Mouse (Mus musculus) intestine, embryonic 14.5 days (tissue): ENCODE results near the gene Apom. TPM values are rescaled to one million over a fixed set of nuclear protein-coding genes. Genes with fewer than 3 reads are reported as not detected.

Source experiments
- ATAC-seq: fragments of 200-750 bp; cut with Nextera tagmentation; replicated peaks from 2 replicates; pipeline ENCODE4 v1.8.0; 2017; ENCODE audit warnings: low read depth, moderate number of reproducible peaks, moderate TSS enrichment, moderate library complexity; ENCODE audit not compliant: low FRiP score, low TSS enrichment
- DNase-seq: peaks from one replicate; pipeline ENCODE4 v3.0.0-alpha.2; 2018; ENCODE audit warnings: low spot score
- H3K27ac ChIP-seq: fragments of 300-500 bp; sonication (generic); 2 replicates; pipeline ENCODE4 v1.5.1; 2014; ENCODE audit warnings: low read depth, mild to moderate bottlenecking, control low read depth
- H3K27me3 ChIP-seq: fragments of 300-500 bp; sonication (generic); replicated peaks from 2 replicates; pipeline ENCODE4 v1.6.1; 2014; ENCODE audit warnings: low read length, control low read depth; ENCODE audit not compliant: control insufficient read depth, insufficient read depth
- H3K36me3 ChIP-seq: fragments of 300-500 bp; sonication (generic); 2 replicates; pipeline ENCODE4 v1.6.1; 2014; ENCODE audit warnings: low read length, control low read depth; ENCODE audit not compliant: control insufficient read depth, insufficient read depth
- H3K4me1 ChIP-seq: fragments of 300-500 bp; sonication (generic); replicated peaks from 2 replicates; pipeline ENCODE4 v1.6.1; 2014; ENCODE audit warnings: low read length, control low read depth, mixed read lengths; ENCODE audit not compliant: control insufficient read depth, insufficient read depth
- H3K4me2 ChIP-seq: fragments of 300-500 bp; sonication (generic); 2 replicates; pipeline ENCODE4 v1.6.1; 2014; ENCODE audit warnings: low read length
- H3K4me3 ChIP-seq: fragments of 300-500 bp; sonication (generic); 2 replicates; pipeline ENCODE4 v1.5.1; 2014; ENCODE audit warnings: low read depth, low read length, control low read depth, mixed read lengths
- H3K9ac ChIP-seq: fragments of 300-500 bp; sonication (generic); 2 replicates; pipeline ENCODE4 v1.6.1; 2014; ENCODE audit warnings: mild to moderate bottlenecking, low read length
- H3K9me3 ChIP-seq: fragments of 300-500 bp; sonication (generic); 2 replicates; pipeline ENCODE4 v1.6.1; 2016; ENCODE audit warnings: low read length, control low read depth; ENCODE audit not compliant: control insufficient read depth
- WGBS: fragments of 180-500 bp; shearing (Covaris S2); extraction: QIAGEN DNeasy Blood & Tissue Kit; methylation state at CpG from one replicate; pipeline ENCODE4 v1.1.7; 2014; 5-methylcytosine and 5-hydroxymethylcytosine counted together
- polyA plus RNA-seq: library from polyadenylated mRNA; unstranded; fragments of >200 nt; fragmentation: Nextera tagmentation; extraction: Ambion mirVana; gene quantifications from 2 replicates; pipeline ENCODE4 v1.2.1, GENCODE M21; 2014

Gene Apom
- 0.95 and 1.5 TPM in 2 replicates for polyA plus RNA-seq

DNA sequence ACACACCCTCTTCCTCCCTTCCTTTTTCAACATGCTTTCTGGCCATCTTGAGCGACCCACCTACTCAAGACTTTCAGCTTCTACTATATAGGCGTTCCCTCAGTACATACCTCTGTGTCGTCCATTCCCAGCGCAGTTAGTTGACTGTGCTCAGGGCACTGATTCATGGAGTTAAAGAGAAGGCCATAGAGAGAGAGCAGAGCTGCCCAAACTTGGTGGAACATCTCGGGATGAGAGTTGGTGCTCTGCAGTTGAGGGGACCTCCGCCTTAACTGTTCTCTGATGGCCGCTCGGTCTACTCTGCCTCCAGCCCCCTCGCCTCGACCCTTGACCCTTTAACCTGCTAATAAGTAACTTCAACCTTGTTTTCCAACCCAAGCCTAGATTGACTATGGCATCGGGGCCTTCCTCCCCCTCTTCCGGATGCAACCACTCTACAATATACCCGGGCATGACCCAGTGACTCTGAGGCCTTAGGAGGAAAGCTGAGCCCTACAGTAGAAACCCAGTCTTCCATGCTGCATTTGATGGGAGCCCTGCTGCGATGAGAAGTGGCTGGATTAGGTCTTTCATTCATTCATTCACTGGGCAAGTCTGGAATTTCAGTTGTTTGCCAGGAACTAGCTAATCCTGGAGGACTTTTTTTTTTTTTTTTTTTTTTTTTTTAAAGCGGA, at the start of gene Apom:
Apom (minus strand) TSS at position 551 of the 674 bp plus-strand sequence.
- Histone ChIP-seq H3K9ac (no peak within 1 kb of the TSS), H3K9me3 (no peaks in the 10 kb centered on the region), H3K27ac (no peak within 1 kb of the TSS), H3K27me3 (no peaks in the 10 kb centered on the region), H3K4me1 (peaks cover 11% of the 10 kb centered on the region), H3K36me3 (peaks cover 12% of the 10 kb centered on the region; the same call in 1 of the 2 replicates), H3K4me2 (no peak within 1 kb of the TSS), H3K4me3 (no peak within 1 kb of the TSS)
- no peak for DNase-seq
- WGBS, result 81% methylated on average over 15 of the region's 15 CpGs
- no peak for ATAC-seq

DNA sequence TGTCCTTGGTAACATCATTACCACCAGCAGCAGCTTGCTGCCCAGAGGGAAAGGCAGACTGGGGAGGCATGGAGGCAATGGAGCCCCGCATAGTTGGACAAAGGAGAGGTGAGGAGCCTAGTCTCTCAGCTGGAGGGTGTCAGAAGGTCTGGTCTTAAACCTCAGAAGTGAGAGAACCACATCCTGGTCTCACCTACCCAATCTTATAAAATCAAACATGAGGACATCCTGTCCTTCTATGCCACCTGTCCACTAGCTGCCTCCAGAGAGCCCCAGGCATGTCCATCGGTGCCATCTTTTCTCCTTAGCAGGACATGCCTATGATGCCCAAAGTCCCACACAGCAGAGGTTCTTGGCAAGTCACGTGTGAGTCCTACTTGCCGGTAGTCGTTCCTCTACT, 48.2 kb upstream of the Apom start:
- Histone ChIP-seq H3K4me1 (no peaks in the 10 kb centered on the region), H3K9me3 (no peaks in the 10 kb centered on the region), H3K9ac (no peak overlapping the region), H3K27ac (no peak overlapping the region), H3K27me3 (no peaks in the 10 kb centered on the region), H3K4me2 (no peak overlapping the region), H3K36me3 (no peaks in the 10 kb centered on the region), H3K4me3 (no peak overlapping the region)
- DNase-seq, result no peak
- no peak for ATAC-seq
- 92% methylated on average over 5 of the region's 5 CpGs for whole genome bisulfite sequencing

DNA sequence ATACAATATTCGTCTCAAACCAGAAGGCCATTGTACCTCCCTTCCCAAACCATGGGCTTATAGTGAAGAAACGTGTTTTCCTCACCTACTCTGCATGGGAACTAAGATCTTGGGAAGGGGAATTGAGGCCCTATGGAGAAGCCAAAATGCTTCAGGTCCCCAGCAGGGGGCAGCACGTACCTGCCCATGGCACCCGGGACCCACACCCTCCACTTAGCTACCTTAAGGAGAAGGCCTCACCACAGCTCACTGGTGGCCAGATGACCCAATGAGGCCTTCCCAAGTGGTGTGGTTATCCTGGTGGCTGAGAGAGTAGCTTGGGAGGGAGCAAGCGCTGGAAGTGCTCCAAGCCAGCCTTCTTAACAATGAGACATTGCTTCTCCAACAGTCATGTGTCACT, 46.7 kb upstream of the Apom start:
- 13% methylated on average over 5 of the region's 5 CpGs for WGBS
- no peaks in the 10 kb centered on the region for H3K9me3 ChIP-seq
- no peak overlapping the region for H3K27ac ChIP-seq
- ATAC-seq (peak; percentile 75), DNase-seq (peak; percentile 88)
- no peak overlapping the region for H3K4me2 ChIP-seq
- H3K36me3 ChIP-seq, result no peaks in the 10 kb centered on the region
- no peak overlapping the region for H3K4me3 ChIP-seq
- no peaks in the 10 kb centered on the region for H3K27me3 ChIP-seq
- no peak overlapping the region for H3K9ac ChIP-seq
- H3K4me1 ChIP-seq, result no peaks in the 10 kb centered on the region

DNA sequence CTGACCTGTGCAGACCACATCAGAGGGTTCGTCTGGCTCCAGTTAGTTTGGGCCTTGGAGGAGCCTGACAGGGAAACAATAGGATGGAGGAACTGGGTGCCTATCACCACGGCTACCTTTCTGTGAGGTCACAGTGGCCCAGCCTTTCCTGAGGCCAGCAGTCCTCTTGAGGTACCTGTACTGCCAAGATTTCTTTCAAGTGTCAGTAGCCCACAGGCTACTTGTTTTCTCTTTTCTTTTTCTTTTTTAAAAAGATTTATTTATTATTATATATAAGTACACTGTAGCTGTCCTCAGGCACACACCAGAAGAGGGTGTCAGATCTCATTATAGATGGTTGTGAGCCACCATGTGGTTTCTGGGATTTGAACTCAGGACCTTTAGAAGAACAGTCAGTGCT, 44.1 kb upstream of the Apom start, which contains the start of gene Aif1:
Aif1 (minus strand) TSS at position 101 of the 400 bp plus-strand sequence.
- Histone ChIP-seq H3K27me3 (no peaks in the 10 kb centered on the region), H3K4me2 (no peak within 1 kb of the TSS), H3K4me3 (no peak within 1 kb of the TSS), H3K4me1 (no peaks in the 10 kb centered on the region), H3K9me3 (no peaks in the 10 kb centered on the region), H3K36me3 (no peaks in the 10 kb centered on the region), H3K9ac (no peak within 1 kb of the TSS), H3K27ac (no peak within 1 kb of the TSS)
- ATAC-seq, result no peak
- DNase-seq, result no peak
- 57% methylated on average over 2 of the region's 2 CpGs for WGBS

DNA sequence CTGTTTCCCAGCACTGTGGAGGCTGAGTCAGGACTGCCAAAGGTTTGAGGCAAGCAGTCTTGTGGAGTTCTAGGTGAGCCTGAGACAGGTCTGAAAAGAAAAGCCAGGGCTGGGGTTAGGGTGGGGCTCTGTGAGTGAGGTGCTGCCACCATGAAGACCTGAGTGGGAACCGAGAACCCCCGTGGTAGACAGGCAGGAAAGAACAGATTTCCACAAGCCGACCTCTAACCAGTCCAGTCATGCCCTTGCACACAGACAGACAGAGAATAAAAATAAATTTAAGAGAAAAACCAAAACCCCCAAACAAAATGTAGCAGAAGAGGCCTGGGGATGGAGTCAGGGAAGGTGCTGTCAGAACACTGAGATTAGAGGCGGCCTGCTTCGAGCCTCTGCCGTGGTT, 43.5 kb upstream of the Apom start:
- no peak overlapping the region for H3K4me2 ChIP-seq
- DNase-seq (no peak), ATAC-seq (no peak)
- no peak overlapping the region for H3K4me3 ChIP-seq
- H3K9ac ChIP-seq, result no peak overlapping the region
- no peaks in the 10 kb centered on the region for H3K36me3 ChIP-seq
- no peaks in the 10 kb centered on the region for H3K4me1 ChIP-seq
- H3K27me3 ChIP-seq, result no peaks in the 10 kb centered on the region
- no peaks in the 10 kb centered on the region for H3K9me3 ChIP-seq
- H3K27ac ChIP-seq, result no peak overlapping the region
- WGBS, result 89% methylated on average over 6 of the region's 6 CpGs

DNA sequence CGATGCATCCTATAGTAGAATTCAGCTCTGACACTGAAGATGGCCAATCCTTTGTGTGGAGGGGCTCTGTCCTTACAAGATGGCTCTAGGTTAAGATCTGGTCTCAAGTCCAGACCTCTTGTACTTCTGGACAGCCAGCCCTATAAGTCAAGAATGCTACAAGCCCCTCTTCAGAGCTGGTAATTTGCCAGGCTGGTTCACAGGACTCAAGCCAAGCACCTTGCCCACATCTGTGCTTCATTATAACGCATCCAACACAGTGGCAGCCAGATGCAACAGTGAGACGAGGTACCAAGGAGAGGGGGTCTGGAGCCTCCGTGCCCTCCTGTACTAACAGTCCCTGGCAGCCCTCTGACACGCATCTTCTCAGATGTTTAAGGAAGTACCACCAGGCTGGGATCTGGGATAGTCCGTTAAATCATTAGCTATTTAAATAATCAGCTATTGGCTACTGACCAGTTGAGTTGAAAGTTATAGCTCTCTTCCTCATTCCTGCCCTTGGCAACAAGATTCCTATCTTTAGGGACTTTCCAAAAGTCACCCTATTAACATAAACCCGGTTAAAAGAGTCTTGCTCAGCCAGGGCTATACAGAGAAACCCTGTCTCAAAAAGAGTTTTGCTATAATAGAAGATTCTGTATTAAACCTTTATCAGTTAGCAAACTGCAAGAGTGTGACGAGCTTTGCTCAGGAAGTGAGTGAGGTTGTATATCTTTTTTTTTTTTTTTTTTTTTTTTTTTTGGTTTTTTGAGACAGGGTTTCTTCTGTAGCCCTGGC, 42.5 kb upstream of the Apom start:
- no peak overlapping the region for H3K9ac ChIP-seq
- H3K4me2 ChIP-seq, result no peak overlapping the region
- DNase-seq (no peak), ATAC-seq (no peak)
- H3K36me3 ChIP-seq, result no peaks in the 10 kb centered on the region
- H3K9me3 ChIP-seq, result no peaks in the 10 kb centered on the region
- no peak overlapping the region for H3K4me3 ChIP-seq
- no peak overlapping the region for H3K27ac ChIP-seq
- H3K4me1 ChIP-seq, result no peaks in the 10 kb centered on the region
- 62% methylated on average over 8 of the region's 8 CpGs for WGBS
- H3K27me3 ChIP-seq, result no peaks in the 10 kb centered on the region

DNA sequence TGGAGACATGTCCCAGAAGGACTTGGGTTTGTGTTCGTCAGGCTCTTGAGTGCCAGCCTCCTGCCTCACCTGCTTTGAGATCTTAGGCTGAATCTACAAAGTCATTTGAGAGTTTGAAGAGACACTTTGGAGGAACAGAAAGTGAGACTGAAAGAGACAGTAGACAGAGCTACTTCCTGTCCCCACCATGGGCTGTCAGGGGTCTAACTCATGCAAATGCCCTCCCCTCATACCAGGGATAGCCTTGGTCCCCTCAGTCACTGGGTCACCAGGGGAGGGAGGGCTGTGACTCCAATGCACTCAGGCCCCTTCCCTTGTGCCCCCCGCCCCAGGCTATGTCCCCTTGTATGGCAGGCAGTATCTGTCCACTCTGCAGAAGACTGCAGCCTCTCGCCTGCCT, 41.5 kb upstream of the Apom start:
- Histone ChIP-seq H3K27ac (no peak overlapping the region), H3K9me3 (no peaks in the 10 kb centered on the region), H3K27me3 (no peaks in the 10 kb centered on the region), H3K4me3 (no peak overlapping the region), H3K36me3 (no peaks in the 10 kb centered on the region), H3K4me1 (no peaks in the 10 kb centered on the region), H3K9ac (no peak overlapping the region), H3K4me2 (no peak overlapping the region)
- WGBS, result 61% methylated on average over 3 of the region's 3 CpGs
- no peak for ATAC-seq
- DNase-seq, result no peak

DNA sequence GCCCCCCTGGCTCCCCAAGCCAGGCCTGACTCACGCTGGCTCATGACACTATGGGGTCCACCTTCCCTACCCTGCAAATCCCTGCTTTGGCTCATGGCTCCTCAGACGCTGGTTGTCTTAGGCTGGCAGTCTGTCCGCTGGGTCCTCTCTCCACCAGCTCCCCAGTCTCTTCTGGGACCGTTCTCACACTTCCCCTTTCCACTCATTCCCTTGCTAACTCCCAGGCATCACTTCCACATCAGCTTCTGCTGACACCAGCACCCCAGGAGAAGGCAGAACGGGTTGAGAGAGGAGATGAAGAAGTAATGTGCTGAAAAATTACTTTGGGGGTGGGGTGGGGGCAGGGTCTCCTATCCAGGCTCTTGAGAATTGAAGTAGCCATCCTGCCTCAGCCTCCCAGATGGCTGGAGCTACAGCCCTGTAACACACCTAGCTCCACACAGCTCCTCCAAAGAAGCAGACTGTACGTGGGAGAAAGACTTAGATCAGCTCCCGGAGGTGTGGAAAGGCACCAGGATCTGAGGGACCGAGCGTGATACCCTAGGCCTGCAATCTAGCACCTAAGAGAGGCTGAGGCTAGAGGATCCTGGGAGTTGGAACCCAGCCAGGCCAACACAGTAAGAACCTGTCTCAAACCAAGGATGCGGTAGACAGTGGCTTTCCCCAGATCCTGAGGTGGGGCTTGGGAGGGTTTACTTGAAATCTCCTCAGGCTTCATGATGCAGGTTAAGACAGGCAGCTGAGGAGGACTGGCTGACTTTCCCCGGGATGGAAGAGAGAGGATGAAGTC, 40.8 kb upstream of the Apom start:
- no peaks in the 10 kb centered on the region for H3K27me3 ChIP-seq
- H3K4me2 ChIP-seq, result no peak overlapping the region
- ATAC-seq, result no peak
- H3K4me1 ChIP-seq, result no peaks in the 10 kb centered on the region
- no peak overlapping the region for H3K27ac ChIP-seq
- H3K4me3 ChIP-seq, result no peak overlapping the region
- no peaks in the 10 kb centered on the region for H3K9me3 ChIP-seq
- DNase-seq, result no peak
- H3K9ac ChIP-seq, result no peak overlapping the region
- no peaks in the 10 kb centered on the region for H3K36me3 ChIP-seq
- 71% methylated on average over 11 of the region's 11 CpGs for WGBS
